Mouse (Mus musculus) midbrain, embryonic 14.5 days (tissue): ENCODE measurements at regions not wholly inside any gene's neighbourhood (a gene's known extent, or its start where the extent isn't known, plus 50 kb on each side); places are given as distances from the start of the nearest gene placed in this dataset.

Source experiments
- ATAC-seq: fragments of 200-750 bp; cut with Nextera tagmentation; 2 replicates; pipeline ENCODE4 v1.8.0; 2017; ENCODE audit warnings: moderate number of reproducible peaks, moderate library complexity; ENCODE audit not compliant: low FRiP score, low TSS enrichment
- DNase-seq: peaks from one replicate; pipeline ENCODE4 v3.0.0-alpha.2; 2015
- H3K27ac ChIP-seq: fragments of 300-500 bp; sonication (generic); replicated peaks from 2 replicates; pipeline ENCODE4 v1.5.1; 2014; ENCODE audit warnings: mild to moderate bottlenecking, low read depth, low read length, moderate library complexity
- H3K27me3 ChIP-seq: fragments of 300-500 bp; sonication (generic); 2 replicates; pipeline ENCODE4 v1.6.1; 2014; ENCODE audit warnings: low read length, control low read depth, mixed read lengths; ENCODE audit not compliant: control insufficient read depth, insufficient read depth
- H3K36me3 ChIP-seq: fragments of 300-500 bp; sonication (generic); 2 replicates; pipeline ENCODE4 v1.6.1; 2014; ENCODE audit warnings: low read length, control low read depth; ENCODE audit not compliant: control insufficient read depth, insufficient read depth
- H3K4me1 ChIP-seq: fragments of 300-500 bp; sonication (generic); 2 replicates; pipeline ENCODE4 v1.6.1; 2014; ENCODE audit warnings: mild to moderate bottlenecking, antibody characterized with exemption, low read length, control low read depth; ENCODE audit not compliant: control insufficient read depth, insufficient read depth
- H3K4me2 ChIP-seq: fragments of 300-500 bp; sonication (generic); 2 replicates; pipeline ENCODE4 v1.6.1; 2014; ENCODE audit warnings: mild to moderate bottlenecking, low read length, moderate library complexity
- H3K4me3 ChIP-seq: fragments of 300-500 bp; sonication (generic); replicated peaks from 2 replicates; pipeline ENCODE4 v1.5.1; 2014; ENCODE audit warnings: low read depth, low read length
- H3K9ac ChIP-seq: fragments of 300-500 bp; sonication (generic); replicated peaks from 2 replicates; pipeline ENCODE4 v1.6.1; 2014; ENCODE audit warnings: mild to moderate bottlenecking, low read length, moderate library complexity
- H3K9me3 ChIP-seq: fragments of 300-500 bp; sonication (generic); 2 replicates; pipeline ENCODE4 v1.6.1; 2016; ENCODE audit warnings: low read length, control low read depth, mixed read lengths; ENCODE audit not compliant: control insufficient read depth
- WGBS: fragments of 180-500 bp; shearing (Covaris S2); extraction: QIAGEN DNeasy Blood & Tissue Kit; methylation state at CpG from one replicate; pipeline ENCODE4 v1.1.7; 2014; 5-methylcytosine and 5-hydroxymethylcytosine counted together

- H3K9me3 ChIP-seq: no peaks in the 10 kb centered on the region
- no peak overlapping the region for H3K4me2 ChIP-seq
- H3K27me3 ChIP-seq: no peaks in the 10 kb centered on the region
Observed at GRCm38 (mm10) chr7:70618270-70618669, 251.7 kb upstream of the Nr2f2 start.

GRCm38 (mm10) chr7:70606511-70606910 lies 240.0 kb upstream of the Nr2f2 start:
- no peak overlapping the region for H3K27ac ChIP-seq
- WGBS: 95% methylated on average over 7 of the region's 7 CpGs

More at GRCm38 (mm10) chr7:70618270-70618669, 251.7 kb upstream of the Nr2f2 start:
- no peaks in the 10 kb centered on the region for H3K36me3 ChIP-seq
- ATAC-seq: no peak
- no peak for DNase-seq
- H3K4me3 ChIP-seq: no peak overlapping the region
- WGBS: 51% methylated on average over 5 of the region's 5 CpGs
- H3K9ac ChIP-seq: no peak overlapping the region
- no peak overlapping the region for H3K27ac ChIP-seq
- H3K4me1 ChIP-seq: no peaks in the 10 kb centered on the region

GRCm38 (mm10) chr7:70604471-70605174 lies 238.1 kb upstream of the Nr2f2 start:
- Histone ChIP-seq H3K9ac (no peak overlapping the region), H3K4me3 (no peak overlapping the region), H3K4me1 (no peaks in the 10 kb centered on the region), H3K27ac (no peak overlapping the region), H3K9me3 (no peaks in the 10 kb centered on the region), H3K36me3 (no peaks in the 10 kb centered on the region), H3K4me2 (no peak overlapping the region), H3K27me3 (no peaks in the 10 kb centered on the region)
- DNase-seq (no peak), ATAC-seq (no peak)
- WGBS: 92% methylated on average over 5 of the region's 5 CpGs

More at GRCm38 (mm10) chr7:70606511-70606910, 240.0 kb upstream of the Nr2f2 start:
- H3K27me3 ChIP-seq: no peaks in the 10 kb centered on the region
- no peak for DNase-seq
- no peak overlapping the region for H3K9ac ChIP-seq
- H3K4me1 ChIP-seq: no peaks in the 10 kb centered on the region
- H3K4me3 ChIP-seq: no peak overlapping the region
- H3K9me3 ChIP-seq: no peaks in the 10 kb centered on the region
- ATAC-seq: no peak
- H3K36me3 ChIP-seq: no peaks in the 10 kb centered on the region
- no peak overlapping the region for H3K4me2 ChIP-seq

DNA sequence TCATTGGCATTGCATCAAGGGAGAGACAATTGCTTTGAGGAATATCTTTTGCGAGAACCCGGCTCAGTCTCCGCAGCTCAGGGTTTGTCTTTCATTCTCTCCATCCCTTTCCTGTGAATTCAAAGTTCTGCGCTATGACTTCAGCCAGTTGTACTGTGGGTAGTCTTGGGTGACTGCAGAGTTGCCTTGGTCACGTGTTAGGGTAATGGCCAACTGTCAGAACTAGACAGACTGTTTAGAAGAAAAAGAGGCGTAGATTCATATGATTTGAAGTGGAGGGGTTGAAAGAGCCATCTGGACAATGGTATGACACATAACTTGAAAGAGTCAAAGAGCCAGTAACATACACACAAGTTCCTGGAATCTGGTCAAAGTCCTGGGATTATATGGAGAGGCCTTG lies 226.5 kb upstream of the Nr2f2 start:
- peaks cover 23% of the 10 kb centered on the region for H3K27me3 ChIP-seq
- 69% methylated on average over 6 of the region's 6 CpGs for WGBS
- ATAC-seq (no peak), DNase-seq (no peak)
- peaks cover 7% of the 10 kb centered on the region; the same call in 1 of the 2 replicates for H3K4me1 ChIP-seq
- H3K9me3 ChIP-seq: no peaks in the 10 kb centered on the region; the same call in 1 of the 2 replicates
- no peak overlapping the region for H3K4me2 ChIP-seq
- H3K4me3 ChIP-seq: no peak overlapping the region
- no peak overlapping the region for H3K9ac ChIP-seq
- no peak overlapping the region for H3K27ac ChIP-seq
- no peaks in the 10 kb centered on the region for H3K36me3 ChIP-seq

DNA sequence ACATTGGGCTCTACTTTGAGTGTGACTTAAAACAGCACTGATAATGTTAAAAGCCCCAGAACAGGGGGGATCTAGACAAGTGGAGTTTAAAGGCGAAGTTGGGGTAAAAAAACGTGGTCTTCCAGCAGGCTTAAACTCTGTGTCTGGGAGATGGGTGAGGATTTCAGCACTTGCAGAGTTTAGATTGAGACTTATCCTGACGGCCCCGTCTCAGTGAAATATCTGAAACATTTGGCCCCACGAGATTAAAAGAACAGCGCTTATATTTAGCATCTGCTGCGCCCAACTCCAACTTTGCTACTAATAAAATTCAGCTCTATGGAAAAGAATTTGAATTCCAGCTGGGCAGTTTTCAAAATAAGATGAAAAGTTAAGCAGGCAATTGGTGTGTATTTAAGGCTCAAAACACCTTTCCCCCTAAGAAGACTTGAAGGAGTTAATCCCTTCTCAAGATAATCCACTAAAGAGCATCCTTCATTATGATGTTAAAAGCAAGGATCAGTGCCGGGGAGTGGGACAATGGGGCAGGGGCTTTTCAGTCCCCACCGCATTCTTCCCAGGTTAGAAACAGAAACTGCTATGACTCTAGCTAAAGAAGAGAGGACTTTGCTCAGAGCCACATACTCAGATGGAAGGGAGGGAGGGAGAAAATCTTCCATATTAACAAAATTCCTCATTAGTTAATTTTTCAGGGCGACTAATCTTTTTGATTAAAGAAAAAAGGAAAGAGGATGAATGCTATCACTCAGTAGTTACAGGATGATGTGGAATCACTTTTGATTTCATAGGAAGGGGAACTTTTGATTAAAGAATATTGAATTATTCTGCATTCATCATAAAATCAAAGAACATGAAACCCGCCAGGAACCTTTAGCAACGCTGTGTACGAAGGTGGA lies 225.1 kb upstream of the Nr2f2 start:
- Histone ChIP-seq H3K27me3 (peaks cover 27% of the 10 kb centered on the region), H3K9me3 (no peaks in the 10 kb centered on the region; the same call in 1 of the 2 replicates), H3K4me2 (no peak overlapping the region), H3K9ac (no peak overlapping the region), H3K4me3 (no peak overlapping the region), H3K36me3 (no peaks in the 10 kb centered on the region), H3K4me1 (peaks cover 7% of the 10 kb centered on the region; the same call in 1 of the 2 replicates), H3K27ac (no peak overlapping the region)
- WGBS: 6% methylated on average over 13 of the region's 13 CpGs
- ATAC-seq: no peak
- DNase-seq: peak; percentile 45

- H3K36me3 ChIP-seq: no peaks in the 10 kb centered on the region
- no peaks in the 10 kb centered on the region; the same call in 1 of the 2 replicates for H3K9me3 ChIP-seq
- ATAC-seq (no peak), DNase-seq (peak; percentile 7)
- H3K4me1 ChIP-seq: peaks cover 7% of the 10 kb centered on the region; the same call in 1 of the 2 replicates
- no peak overlapping the region for H3K4me3 ChIP-seq
- 30% methylated on average over 5 of the region's 5 CpGs for WGBS
- no peak overlapping the region for H3K4me2 ChIP-seq
- no peak overlapping the region for H3K9ac ChIP-seq
- no peak overlapping the region for H3K27ac ChIP-seq
- H3K27me3 ChIP-seq: peaks cover 32% of the 10 kb centered on the region
Observed at GRCm38 (mm10) chr7:70589713-70590112, 223.2 kb upstream of the Nr2f2 start.

- no peak for DNase-seq
- Histone ChIP-seq H3K27ac (no peak overlapping the region), H3K4me3 (no peak overlapping the region), H3K36me3 (no peaks in the 10 kb centered on the region), H3K4me1 (peaks cover 7% of the 10 kb centered on the region; the same call in 1 of the 2 replicates), H3K9me3 (no peaks in the 10 kb centered on the region; the same call in 1 of the 2 replicates), H3K9ac (no peak overlapping the region), H3K4me2 (no peak overlapping the region), H3K27me3 (peaks cover 38% of the 10 kb centered on the region)
- 97% methylated on average over 1 of the region's 1 CpGs for WGBS
- ATAC-seq: no peak
Observed at GRCm38 (mm10) chr7:70588061-70588460, 221.5 kb upstream of the Nr2f2 start.

DNA sequence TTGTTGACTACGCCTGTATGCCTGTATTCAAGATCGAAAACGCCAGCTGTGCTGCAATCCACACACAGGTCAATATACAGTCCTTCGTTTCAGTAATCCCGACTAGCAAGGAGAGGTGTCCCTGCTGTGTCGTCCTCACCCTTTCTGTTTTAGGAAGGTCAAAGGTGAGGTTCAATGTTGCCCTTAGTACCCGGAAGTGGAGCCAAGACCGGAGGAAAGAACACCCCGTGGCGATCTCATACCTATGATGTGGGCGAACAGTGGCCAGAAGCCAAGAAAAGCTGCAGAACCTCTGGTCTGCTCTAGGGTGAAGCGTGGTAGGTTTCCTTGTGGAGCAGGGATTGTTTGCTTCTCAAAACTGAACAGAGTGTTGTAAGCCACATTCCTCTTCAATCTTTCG lies 217.9 kb upstream of the Nr2f2 start:
- ATAC-seq: no peak
- H3K9me3 ChIP-seq: no peaks in the 10 kb centered on the region; the same call in 1 of the 2 replicates
- no peak overlapping the region for H3K27ac ChIP-seq
- H3K4me1 ChIP-seq: no peaks in the 10 kb centered on the region
- no peak overlapping the region for H3K4me3 ChIP-seq
- no peak for DNase-seq
- no peak overlapping the region for H3K4me2 ChIP-seq
- WGBS: 74% methylated on average over 13 of the region's 13 CpGs
- no peaks in the 10 kb centered on the region for H3K36me3 ChIP-seq
- H3K27me3 ChIP-seq: peaks cover 26% of the 10 kb centered on the region
- H3K9ac ChIP-seq: no peak overlapping the region
